Mouse (Mus musculus) testis, adult 2 months (tissue): ENCODE measurements around the gene Psmd1.

Source experiments
- CTCF ChIP-seq: fragments of 200-500 bp; IDR thresholded peaks from 2 replicates; pipeline ENCODE4 v1.5.1; 2012; ENCODE audit warnings: low read depth, mild to moderate bottlenecking, inconsistent platforms, low read length, moderate library complexity; ENCODE audit not compliant: control insufficient read depth, insufficient read depth, insufficient replicate concordance
- POLR2A ChIP-seq: fragments of 200-500 bp; IDR thresholded peaks from 2 replicates; pipeline ENCODE4 v1.6.1; 2012; ENCODE audit warnings: low read depth, mild to moderate bottlenecking, inconsistent platforms, low read length, moderate library complexity; ENCODE audit not compliant: control insufficient read depth

- TF ChIP-seq CTCF (no peak), POLR2A (no peak)
Observed at GRCm38 (mm10) chr1:86040131-86040530, 24.1 kb upstream of the Psmd1 start.
